Mouse (Mus musculus): ENCODE data around the gene Gbx1. TPM values are rescaled to one million over a fixed set of nuclear protein-coding genes. Genes with fewer than 3 reads are reported as not detected.
A peak's percentile ranks its signal among the peaks of the same experiment; 100 is the strongest.

The Gbx1 gene
- polyA plus RNA-seq, 1 experiment: not detected

DNA sequence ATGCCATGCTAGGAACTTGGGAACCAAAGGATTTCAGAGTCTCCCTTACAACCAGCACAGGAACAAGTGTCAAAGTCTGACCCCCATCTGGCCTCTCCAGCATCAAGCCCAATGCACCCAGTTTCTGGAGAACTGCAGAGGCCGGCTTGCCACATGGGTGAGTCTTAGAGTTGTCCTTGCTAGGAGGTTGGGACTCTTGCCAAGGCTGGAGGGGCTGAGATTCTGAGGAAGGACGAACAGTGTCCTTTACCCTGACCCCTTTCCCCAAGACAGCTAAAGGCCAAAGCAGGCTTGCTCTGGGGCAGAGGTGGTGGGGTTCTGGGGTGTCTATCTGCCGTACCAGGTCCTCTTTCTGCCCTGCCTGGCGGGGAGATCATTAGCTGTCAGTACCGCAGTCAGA lies 9.5 kb upstream of the Gbx1 start:
- H3K27ac ChIP-seq (ENCODE audit: insufficient read depth, low read depth, low read length): no peak overlapping the region
- no peak overlapping the region for H3K4me3 ChIP-seq (ENCODE audit: low read depth, low read length)
- TF ChIP-seq CTCF (IDR thresholded peaks at IDR 0.05; ENCODE audit: extremely low read depth, insufficient read length, insufficient replicate concordance, low read depth, low read length): no peak
- no peak for TF ChIP-seq POLR2A (IDR thresholded peaks at IDR 0.05; ENCODE audit: low read depth, low read length)
- H3K27me3 ChIP-seq (ENCODE audit: control insufficient read depth, insufficient read depth, low read length): no peaks in the 10 kb centered on the region; the same call in 1 of the 2 replicates
- no peaks in the 10 kb centered on the region for H3K36me3 ChIP-seq (ENCODE audit: control insufficient read depth, insufficient read depth, low read length)
- peaks cover 5% of the 10 kb centered on the region; the same call in 1 of the 2 replicates for H3K4me1 ChIP-seq (ENCODE audit: control insufficient read depth, insufficient read depth, insufficient read length, low read length)
- WGBS: 80% methylated on average over 5 of the region's 5 CpGs

- no peak for TF ChIP-seq CTCF (IDR thresholded peaks at IDR 0.05; ENCODE audit: extremely low read depth, insufficient read length, insufficient replicate concordance, low read depth, low read length)
- no peak for TF ChIP-seq POLR2A (IDR thresholded peaks at IDR 0.05; ENCODE audit: low read depth, low read length)
These were observed 8.7 kb upstream of the Gbx1 start for GRCm38 (mm10) chr5:24535731-24536130.

DNA sequence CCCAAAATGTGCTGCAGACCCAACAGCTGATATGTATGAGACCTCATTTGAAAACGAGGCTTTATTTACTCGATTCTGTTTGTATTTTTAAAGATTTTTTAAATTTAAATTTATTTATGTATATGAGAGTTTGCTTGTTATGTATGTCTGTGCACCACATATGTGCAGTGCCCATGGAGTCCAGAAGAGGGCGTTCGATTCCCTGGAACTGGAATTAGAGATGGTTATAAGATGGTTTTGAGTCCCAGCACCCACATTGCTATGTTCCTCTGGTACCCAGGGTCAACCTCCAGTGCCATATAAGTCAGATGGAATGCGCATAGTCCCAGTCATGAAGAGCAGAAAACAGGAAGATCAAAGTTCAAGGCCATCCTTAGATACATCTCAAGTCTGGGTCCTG lies 7.3 kb upstream of the Gbx1 start:
- Histone ChIP-seq H3K36me3 (ENCODE audit: control insufficient read depth, insufficient read depth, low read length) (no peaks in the 10 kb centered on the region), H3K4me3 (ENCODE audit: low read depth, low read length) (no peak overlapping the region)
- WGBS: 43% methylated on average over 5 of the region's 5 CpGs

More at GRCm38 (mm10) chr5:24535731-24536130, 8.7 kb upstream of the Gbx1 start:
- peaks cover 4% of the 10 kb centered on the region; the same call in 1 of the 2 replicates for H3K4me1 ChIP-seq (ENCODE audit: control insufficient read depth, insufficient read depth, insufficient read length, low read length)
- H3K36me3 ChIP-seq (ENCODE audit: control insufficient read depth, insufficient read depth, low read length): no peaks in the 10 kb centered on the region
- H3K27me3 ChIP-seq (ENCODE audit: control insufficient read depth, insufficient read depth, low read length): no peaks in the 10 kb centered on the region; the same call in 1 of the 2 replicates
- 53% methylated on average over 3 of the region's 3 CpGs for WGBS
- H3K27ac ChIP-seq (ENCODE audit: insufficient read depth, low read depth, low read length): no peak overlapping the region
- no peak overlapping the region for H3K4me3 ChIP-seq (ENCODE audit: low read depth, low read length)

DNA sequence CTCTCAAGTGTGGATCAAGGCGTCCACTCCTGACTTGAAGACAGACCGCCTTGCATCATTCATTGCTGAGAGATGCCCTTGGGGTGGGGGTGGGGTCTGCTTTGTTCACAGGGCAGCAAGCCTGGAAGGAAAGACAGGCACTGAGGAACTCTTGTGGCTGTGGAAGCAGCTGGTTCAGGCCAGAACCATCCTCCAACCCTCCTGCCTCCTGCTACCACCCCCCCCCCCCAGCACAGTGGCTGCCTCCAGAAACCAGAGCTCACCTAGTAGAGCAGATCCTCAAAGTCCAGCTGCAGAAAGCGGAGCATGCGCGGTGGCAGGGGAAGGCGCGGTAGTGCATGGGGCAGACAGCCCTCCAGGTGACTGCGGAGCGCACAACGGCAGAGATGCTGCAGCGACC lies 6.4 kb upstream of the Gbx1 start:
- no peak overlapping the region for H3K27ac ChIP-seq (ENCODE audit: insufficient read depth, low read depth, low read length)

More for the DNA sequence above, 7.3 kb upstream of the Gbx1 start:
- Histone ChIP-seq H3K4me1 (ENCODE audit: control insufficient read depth, insufficient read depth, insufficient read length, low read length) (no peaks in the 10 kb centered on the region), H3K27ac (ENCODE audit: insufficient read depth, low read depth, low read length) (no peak overlapping the region), H3K27me3 (ENCODE audit: control insufficient read depth, insufficient read depth, low read length) (no peaks in the 10 kb centered on the region; the same call in 1 of the 2 replicates)
- no peak for TF ChIP-seq CTCF (IDR thresholded peaks at IDR 0.05; ENCODE audit: extremely low read depth, insufficient read length, insufficient replicate concordance, low read depth, low read length)
- TF ChIP-seq POLR2A (IDR thresholded peaks at IDR 0.05; ENCODE audit: low read depth, low read length): no peak

GRCm38 (mm10) chr5:24530042-24530689 lies 3.2 kb upstream of the Gbx1 start:
- H3K27ac ChIP-seq (ENCODE audit: insufficient read depth, low read depth, low read length): no peak overlapping the region
- H3K4me3 ChIP-seq (ENCODE audit: low read depth, low read length): no peak overlapping the region
- no peaks in the 10 kb centered on the region for H3K36me3 ChIP-seq (ENCODE audit: control insufficient read depth, insufficient read depth, low read length)
- H3K27me3 ChIP-seq (ENCODE audit: control insufficient read depth, insufficient read depth, low read length): peaks cover 30% of the 10 kb centered on the region
- TF ChIP-seq POLR2A (IDR thresholded peaks at IDR 0.05; ENCODE audit: low read depth, low read length) (no peak), CTCF (IDR thresholded peaks at IDR 0.05; ENCODE audit: extremely low read depth, insufficient read length, insufficient replicate concordance, low read depth, low read length) (peak; percentile 100)
- peaks cover 4% of the 10 kb centered on the region; the same call in 1 of the 2 replicates for H3K4me1 ChIP-seq (ENCODE audit: control insufficient read depth, insufficient read depth, insufficient read length, low read length)
- 16% methylated on average over 24 of the region's 24 CpGs for WGBS

More for the DNA sequence above, 6.4 kb upstream of the Gbx1 start:
- no peaks in the 10 kb centered on the region for H3K36me3 ChIP-seq (ENCODE audit: control insufficient read depth, insufficient read depth, low read length)
- no peaks in the 10 kb centered on the region for H3K4me1 ChIP-seq (ENCODE audit: control insufficient read depth, insufficient read depth, insufficient read length, low read length)
- TF ChIP-seq POLR2A (IDR thresholded peaks at IDR 0.05; ENCODE audit: low read depth, low read length) (no peak), CTCF (IDR thresholded peaks at IDR 0.05; ENCODE audit: extremely low read depth, insufficient read length, insufficient replicate concordance, low read depth, low read length) (no peak)
- H3K27me3 ChIP-seq (ENCODE audit: control insufficient read depth, insufficient read depth, low read length): peaks cover 1% of the 10 kb centered on the region; the same call in 1 of the 2 replicates
- no peak overlapping the region for H3K4me3 ChIP-seq (ENCODE audit: low read depth, low read length)
- 61% methylated on average over 11 of the region's 11 CpGs for WGBS

- H3K27me3 ChIP-seq (ENCODE audit: control insufficient read depth, insufficient read depth, low read length): peaks cover 49% of the 10 kb centered on the region
These were observed 778 bp upstream of the Gbx1 start for GRCm38 (mm10) chr5:24527780-24528179.

DNA sequence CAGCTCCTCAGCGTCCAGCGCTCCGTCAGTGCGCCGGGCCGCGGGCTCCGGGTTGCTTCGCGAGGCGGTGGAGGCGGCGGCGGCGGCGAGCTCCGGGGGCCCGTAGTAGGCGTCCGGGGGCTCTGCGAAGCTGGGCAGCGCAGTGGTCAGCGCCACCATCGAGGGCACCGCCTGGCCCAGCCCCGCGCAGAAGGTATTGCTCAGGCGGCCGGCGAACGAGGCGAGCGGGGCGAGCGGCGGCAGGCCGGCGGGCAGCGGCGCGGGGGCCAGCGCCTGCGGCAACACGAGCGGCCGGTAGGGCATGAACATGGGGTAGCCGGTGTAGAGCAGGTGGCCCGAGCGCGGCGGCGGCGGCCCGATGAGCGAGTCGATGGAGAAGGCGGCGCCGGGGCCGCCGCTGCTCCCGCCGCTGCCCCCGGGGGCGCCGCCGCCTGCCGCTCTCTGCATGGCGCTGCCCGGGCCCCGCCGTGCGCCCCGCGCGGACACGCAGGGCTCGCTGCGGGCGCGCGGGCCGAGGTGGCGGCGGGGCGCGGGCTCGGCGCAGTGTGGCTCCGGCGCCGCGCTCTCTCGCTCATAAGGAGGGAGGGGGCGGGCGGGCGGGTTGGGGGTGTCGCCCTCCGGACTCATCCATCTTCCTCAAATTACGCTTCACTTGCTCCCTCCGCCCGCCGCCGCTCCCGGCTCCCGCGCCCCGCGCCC lies 663 bp downstream of the Gbx1 start:
- H3K27me3 ChIP-seq (ENCODE audit: control insufficient read depth, insufficient read depth, low read length): peaks cover 52% of the 10 kb centered on the region
- H3K27ac ChIP-seq (ENCODE audit: insufficient read depth, low read depth, low read length): no peak overlapping the region
- WGBS: under 1% methylated on average over 100 of the region's 109 CpGs
- peak overlapping the region; percentile 34 for H3K4me3 ChIP-seq (ENCODE audit: low read depth, low read length)
- H3K36me3 ChIP-seq (ENCODE audit: control insufficient read depth, insufficient read depth, low read length): no peaks in the 10 kb centered on the region
- no peak for TF ChIP-seq CTCF (IDR thresholded peaks at IDR 0.05; ENCODE audit: extremely low read depth, insufficient read length, insufficient replicate concordance, low read depth, low read length)
- no peak for TF ChIP-seq POLR2A (IDR thresholded peaks at IDR 0.05; ENCODE audit: low read depth, low read length)
- H3K4me1 ChIP-seq (ENCODE audit: control insufficient read depth, insufficient read depth, insufficient read length, low read length): peaks cover 4% of the 10 kb centered on the region; the same call in 1 of the 2 replicates

More at GRCm38 (mm10) chr5:24527780-24528179, 778 bp upstream of the Gbx1 start:
- H3K4me3 ChIP-seq (ENCODE audit: low read depth, low read length): no peak overlapping the region
- TF ChIP-seq POLR2A (IDR thresholded peaks at IDR 0.05; ENCODE audit: low read depth, low read length): no peak
- no peak for TF ChIP-seq CTCF (IDR thresholded peaks at IDR 0.05; ENCODE audit: extremely low read depth, insufficient read length, insufficient replicate concordance, low read depth, low read length)
- 23% methylated on average over 6 of the region's 6 CpGs for whole genome bisulfite sequencing
- H3K36me3 ChIP-seq (ENCODE audit: control insufficient read depth, insufficient read depth, low read length): no peaks in the 10 kb centered on the region
- no peak overlapping the region for H3K27ac ChIP-seq (ENCODE audit: insufficient read depth, low read depth, low read length)
- H3K4me1 ChIP-seq (ENCODE audit: control insufficient read depth, insufficient read depth, insufficient read length, low read length): peaks cover 4% of the 10 kb centered on the region; the same call in 1 of the 2 replicates
